Mouse (Mus musculus): ENCODE measurements at regions not wholly inside any gene's neighbourhood (a gene's known extent, or its start where the extent isn't known, plus 50 kb on each side); places are given as distances from the start of the nearest gene placed in this dataset.

- no peak for TF ChIP-seq CTCF (conservative IDR thresholded peaks at IDR 0.05; ENCODE audit: low read length)
- TF ChIP-seq POU5F1 (IDR thresholded peaks at IDR 0.05; ENCODE audit: borderline replicate concordance, low read length), result no peak
Observed at GRCm38 (mm10) chr6:143301414-143301813, 134.4 kb downstream of the Etnk1 start.
